In the genomic region with DNA sequence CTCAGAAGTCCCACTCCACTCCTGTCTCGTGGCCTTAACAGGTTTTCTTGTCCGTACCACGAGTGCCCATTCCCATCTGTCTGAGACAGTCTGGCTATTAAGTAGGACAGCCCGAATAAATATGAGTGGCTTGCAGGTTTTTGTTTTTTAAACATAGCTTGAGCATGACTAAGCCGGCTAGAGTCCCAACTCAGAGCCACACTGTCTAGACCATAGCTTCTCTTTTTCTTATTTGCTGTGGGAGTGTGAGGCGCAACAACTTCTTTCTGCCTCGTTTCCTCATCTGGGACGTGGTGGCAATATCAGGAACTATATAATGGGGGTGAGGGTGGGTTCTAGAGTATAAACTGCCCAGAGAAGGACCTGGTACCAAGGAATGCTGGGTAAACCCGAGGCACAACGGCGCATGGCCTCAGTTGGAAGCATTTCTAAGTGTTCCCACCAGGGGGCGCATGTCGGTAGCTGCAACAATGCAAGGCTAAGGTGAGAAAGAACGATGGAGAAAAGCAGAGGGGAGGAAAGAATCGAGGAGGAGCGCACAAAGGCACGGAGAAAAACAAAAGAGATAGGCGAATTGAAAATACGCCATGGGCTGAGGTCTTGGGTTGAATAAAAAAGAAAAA, we compare ENCODE assay signal across 7 mouse cellular contexts. TPM values are rescaled to one million over a fixed set of nuclear protein-coding genes. Genes with fewer than 3 reads are reported as not detected.
A peak's percentile ranks its signal among the peaks of the same experiment; 100 is the strongest.
DNase-seq lines count a peak whose midpoint lies in the region; ATAC-seq and TF ChIP-seq lines count a peak whose summit lies in the region.

No protein-coding gene starts in this region.

- no peak overlapping the region for H3K9ac ChIP-seq in intestine, postnatal 0 days (ENCODE audit: low read depth, low read length)

- peak; percentile 68 for DNase-seq in adrenal gland, adult 2 months
- DNase-seq in embryo, embryonic 10.5 days (ENCODE audit: low spot score): peak; percentile 86
- peak; percentile 44 for DNase-seq in gastrocnemius, postnatal 25 days
- DNase-seq in left cerebral cortex, postnatal 4 days: peak; percentile 83
- DNase-seq in spleen, postnatal 14 days (ENCODE audit: low spot score in 2 of 2): peak; percentile 30 to 65

- intact Hi-C loops in left cerebral cortex, postnatal 4 days (cut with DNase I): loop anchor here (5.0 to 10.0 kb wide), 2 partner anchors 85 to 202 kb away; no protein-coding TSS in a partner anchor

- H3K4me2 ChIP-seq in intestine, postnatal 0 days (replicated peaks; ENCODE audit: low read depth): no peak overlapping the region

- H3K36me3 ChIP-seq in intestine, postnatal 0 days (ENCODE audit: control insufficient read depth, insufficient read depth): no peaks in the 10 kb centered on the region

- peak; percentile 94 for TF ChIP-seq CTCF in intestine, postnatal 0 days (IDR thresholded peaks at IDR 0.05; ENCODE audit: low read depth)

- ATAC-seq in intestine, postnatal 0 days: peak; percentile 44
- peak; percentile 71 for ATAC-seq in monocyte, adult 5-6 weeks (replicated peaks; ENCODE audit: insufficient number of reproducible peaks, low FRiP score, low TSS enrichment, poor library complexity, severe bottlenecking)

- no peak overlapping the region for H3K27ac ChIP-seq in intestine, postnatal 0 days (ENCODE audit: low read depth, low read length)

- 0 out of 2 replicates have a peak, but pooled peaks cover 11% of the 10 kb centered on the region for H3K4me1 ChIP-seq in intestine, postnatal 0 days (replicated peaks; ENCODE audit: control insufficient read depth, insufficient read depth, low read length)

- H3K9me3 ChIP-seq in intestine, postnatal 0 days (ENCODE audit: control insufficient read depth): no peaks in the 10 kb centered on the region

- WGBS in intestine, postnatal 0 days: 34% methylated on average over 19 of the region's 19 CpGs

- no peaks in the 10 kb centered on the region for H3K27me3 ChIP-seq in intestine, postnatal 0 days (replicated peaks; ENCODE audit: control insufficient read depth, insufficient read depth, low read length)

- H3K4me3 ChIP-seq in intestine, postnatal 0 days (ENCODE audit: low read depth, low read length): no peak overlapping the region

RNA-seq across cellular contexts. Expression of a gene that starts 5.1 kb away (rescaled TPM):
- total RNA-seq in adrenal gland, adult 2 months (2021): not detected
- not detected in 2 replicates for polyA plus RNA-seq in adrenal gland, adult 2 months (2012; rRNA removed)
- not detected for total RNA-seq in gastrocnemius, postnatal 25 days (2021)
- polyA plus RNA-seq in intestine, postnatal 0 days (2015; fragmentation: Nextera tagmentation; extraction: Ambion mirVana): 90.6 and 144 TPM in 2 replicates
- total RNA-seq in left cerebral cortex, postnatal 4 days (2021): not detected
- not detected in 3 replicates for total RNA-seq in monocyte, adult 5-6 weeks (2017)

RNA-seq across cellular contexts. Expression of a gene that starts 53.1 kb away (rescaled TPM):
- total RNA-seq in adrenal gland, adult 2 months (2021): 10 to 100 TPM; 11.1 to 13.2 TPM
- 2.7 and 3.9 TPM in 2 replicates for polyA plus RNA-seq in adrenal gland, adult 2 months (2012; rRNA removed)
- 1 to 10 TPM; 1.2 to 1.4 TPM for total RNA-seq in gastrocnemius, postnatal 25 days (2021)
- 649 and 754 TPM in 2 replicates for polyA plus RNA-seq in intestine, postnatal 0 days (2015; fragmentation: Nextera tagmentation; extraction: Ambion mirVana)
- 10 to 100 TPM; 14.7 to 18.4 TPM for total RNA-seq in left cerebral cortex, postnatal 4 days (2021)
- total RNA-seq in monocyte, adult 5-6 weeks (2017): not detected in 3 replicates

Comparison
In these comparisons a context has a peak if more than half of its experiments do, and no peak if none do; other contexts are left out.
1. RNA of a gene that starts 53.1 kb away (total RNA-seq): 14.7 to 18.4 TPM in left cerebral cortex, postnatal 4 days and 11.1 to 13.2 TPM in adrenal gland, adult 2 months; 1.2 to 1.4 TPM in gastrocnemius, postnatal 25 days and not detected in monocyte, adult 5-6 weeks; every median in the first group is over 4 times any median in the second.
2. Peak in every context shown above with its lines, with median percentiles within 50 percentile points of each other: DNase-seq.